Comparison of ENCODE assay signal across 10 mouse cellular contexts in the genomic region with DNA sequence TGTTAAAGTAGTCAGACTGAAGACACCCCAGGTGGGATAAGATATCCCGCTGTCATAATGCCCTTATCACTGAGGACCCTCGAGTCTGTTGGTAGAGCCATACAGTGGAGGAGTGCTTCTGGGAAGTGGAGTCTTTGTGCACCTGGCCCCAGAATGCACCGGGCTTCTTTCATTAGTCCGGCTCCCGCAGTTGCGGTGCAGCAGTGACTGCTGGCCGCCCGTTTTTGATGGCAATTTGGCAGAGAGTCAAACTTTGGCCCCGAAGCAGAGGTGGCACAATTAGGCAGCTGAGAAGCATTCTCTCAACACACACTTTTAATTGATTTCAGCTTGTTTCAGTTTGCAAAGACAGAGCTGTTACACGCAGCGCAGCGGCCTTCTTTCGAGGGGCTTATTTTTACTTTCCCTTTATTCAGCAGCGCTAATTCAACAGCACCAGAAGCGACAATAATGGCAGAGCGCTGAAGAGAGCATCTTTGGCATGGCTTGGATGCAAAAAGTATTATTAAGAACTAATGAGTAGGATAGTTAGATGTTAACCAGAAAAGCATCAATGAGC.
DNase-seq lines count a peak whose midpoint lies in the region; ATAC-seq and TF ChIP-seq lines count a peak whose summit lies in the region.
"Had no signal": no experiment of that assay in that cellular context is flagged by ENCODE, and none has a peak within 500 bp of the region (broad histone marks: within the 10 kb centered on the region; RNA-seq: fewer than 3 reads in every experiment).

No protein-coding gene starts in this region.

- DNase-seq in left cerebral cortex, adult 2 months (ENCODE audit: extremely low spot score in 1 of 2, low spot score in 2 of 2), result no peak
- no peak for DNase-seq in left cerebral cortex, postnatal 10 days (ENCODE audit: extremely low spot score in 1 of 2, low spot score in 2 of 2)
- DNase-seq in embryonic facial prominence, embryonic 14.5 days (ENCODE audit: low spot score), result no peak
- DNase-seq in forelimb bud, embryonic 11.5 days (ENCODE audit: low read depth, low spot score), result peak; percentile 54
- no peak for DNase-seq in thymus, adult 2 months
- DNase-seq in thymus, postnatal 25 days, result no peak
- DNase-seq: cerebellum, adult 11-12 months; heart, postnatal 14 days had no signal

- H3K4me1 ChIP-seq in embryonic facial prominence, embryonic 14.5 days (ENCODE audit: control insufficient read depth, insufficient read depth, low read length), result peaks cover 41% of the 10 kb centered on the region
- H3K4me1 ChIP-seq in neural tube, embryonic 15.5 days, result peaks cover 21% of the 10 kb centered on the region
- no peaks in the 10 kb centered on the region for H3K4me1 ChIP-seq in thymus, adult 2 months (replicated peaks; ENCODE audit: control insufficient read depth, insufficient read depth, low read length)

- TF ChIP-seq POLR2A in thymus, adult 2 months (IDR thresholded peaks at IDR 0.05; ENCODE audit: control insufficient read depth, extremely low read depth, insufficient read depth, low read length, poor library complexity), result no peak

- H3K9ac ChIP-seq in embryonic facial prominence, embryonic 14.5 days (ENCODE audit: low read depth, low read length), result no peak overlapping the region
- H3K9ac ChIP-seq in neural tube, embryonic 15.5 days (replicated peaks), result no peak overlapping the region
- H3K9ac ChIP-seq: lung, embryonic 15.5 days had no signal

- no peak for ATAC-seq in embryonic facial prominence, embryonic 14.5 days (ENCODE audit: low read depth)
- ATAC-seq in neural tube, embryonic 15.5 days (ENCODE audit: low FRiP score), result no peak

- H3K27me3 ChIP-seq in embryonic facial prominence, embryonic 14.5 days (replicated peaks; ENCODE audit: control insufficient read depth, insufficient read depth, low read length), result no peaks in the 10 kb centered on the region
- no peaks in the 10 kb centered on the region for H3K27me3 ChIP-seq in neural tube, embryonic 15.5 days (replicated peaks)
- no peaks in the 10 kb centered on the region for H3K27me3 ChIP-seq in thymus, adult 2 months (ENCODE audit: control insufficient read depth, insufficient read depth, low read length)
- H3K27me3 ChIP-seq: lung, embryonic 15.5 days had no signal

- TF ChIP-seq CTCF in left cerebral cortex, adult 2 months (IDR thresholded peaks at IDR 0.05), result no peak
- TF ChIP-seq CTCF in thymus, adult 2 months (IDR thresholded peaks at IDR 0.05; ENCODE audit: borderline replicate concordance, control insufficient read depth, extremely low read depth, insufficient read depth, low read length, poor library complexity), result no peak

- peak overlapping the region; percentile 37 for H3K4me2 ChIP-seq in embryonic facial prominence, embryonic 14.5 days (ENCODE audit: low read depth, low read length)
- H3K4me2 ChIP-seq in neural tube, embryonic 15.5 days, result peak overlapping the region; percentile 40
- H3K4me2 ChIP-seq: lung, embryonic 15.5 days had no signal

- H3K36me3 ChIP-seq in embryonic facial prominence, embryonic 14.5 days (ENCODE audit: control insufficient read depth, insufficient read depth, low read length), result no peaks in the 10 kb centered on the region
- H3K36me3 ChIP-seq in neural tube, embryonic 15.5 days, result no peaks in the 10 kb centered on the region
- no peaks in the 10 kb centered on the region for H3K36me3 ChIP-seq in thymus, adult 2 months (ENCODE audit: control insufficient read depth, insufficient read depth, low read length)
- H3K36me3 ChIP-seq: lung, embryonic 15.5 days had no signal

- H3K4me3 ChIP-seq in left cerebral cortex, adult 2 months, result peak overlapping the region; percentile 20
- no peak overlapping the region for H3K4me3 ChIP-seq in embryonic facial prominence, embryonic 14.5 days (ENCODE audit: low read depth, low read length)
- no peak overlapping the region for H3K4me3 ChIP-seq in neural tube, embryonic 15.5 days (replicated peaks)
- no peak overlapping the region for H3K4me3 ChIP-seq in thymus, adult 2 months (ENCODE audit: control insufficient read depth, insufficient read depth, low read length)
- H3K4me3 ChIP-seq: lung, embryonic 15.5 days had no signal

- intact Hi-C loops in left cerebral cortex, adult 2 months (cut with DNase I), result no loop called here
- intact Hi-C loops in left cerebral cortex, postnatal 10 days (cut with DNase I), result no loop called here

- 65% methylated on average over 16 of the region's 16 CpGs for WGBS in embryonic facial prominence, embryonic 14.5 days
- 43% methylated on average over 16 of the region's 16 CpGs for WGBS in neural tube, embryonic 15.5 days
- 96% methylated on average over 16 of the region's 16 CpGs for WGBS in thymus, adult 2 months

- H3K9me3 ChIP-seq in embryonic facial prominence, embryonic 14.5 days (ENCODE audit: control insufficient read depth, low read length), result no peaks in the 10 kb centered on the region
- H3K9me3 ChIP-seq in neural tube, embryonic 15.5 days (replicated peaks), result no peaks in the 10 kb centered on the region
- H3K9me3 ChIP-seq: lung, embryonic 15.5 days had no signal

- no peak overlapping the region for H3K27ac ChIP-seq in left cerebral cortex, adult 2 months
- H3K27ac ChIP-seq in embryonic facial prominence, embryonic 14.5 days (replicated peaks; ENCODE audit: low read depth, low read length), result no peak overlapping the region
- H3K27ac ChIP-seq in neural tube, embryonic 15.5 days (replicated peaks), result peak overlapping the region; percentile 49; the same call in 1 of the 2 replicates
- no peak overlapping the region for H3K27ac ChIP-seq in thymus, adult 2 months (ENCODE audit: control insufficient read depth, insufficient read depth, low read length)
- H3K27ac ChIP-seq: lung, embryonic 15.5 days had no signal
